Mouse (Mus musculus) erythroblast, embryonic 14.5 days (primary cell): ENCODE measurements around the gene 1110017D15Rik.

ENCODE experiments used
- GATA1 ChIP-seq: IDR thresholded peaks from 2 replicates; pipeline ENCODE4 v1.6.1; 2012; ENCODE audit warnings: low read length, inconsistent platforms, mixed read lengths
- TAL1 ChIP-seq: IDR thresholded peaks from 3 replicates; pipeline ENCODE4 v1.6.1; 2012; ENCODE audit warnings: low read length, inconsistent platforms, mixed read lengths

- TF ChIP-seq GATA1 (no peak), TAL1 (no peak)
These were observed 52.5 kb downstream of the 1110017D15Rik start, which contains the start of the genes Kif24 and Nudt2 for GRCm38 (mm10) chr4:41464345-41465286.
